Mouse (Mus musculus): ENCODE measurements around the gene Ppp1r11. TPM values are rescaled to one million over a fixed set of nuclear protein-coding genes. Genes with fewer than 3 reads are reported as not detected.

The Ppp1r11 gene
- polyA plus RNA-seq, 1 experiment from 2014 or later: 98.4 TPM

GRCm38 (mm10) chr17:36912031-36912430 lies 39.5 kb downstream of the Ppp1r11 start:
- no peak overlapping the region for H3K9ac ChIP-seq (ENCODE audit: low read length)
- H3K27me3 ChIP-seq (ENCODE audit: control insufficient read depth, insufficient read depth, low read length): peaks cover 9% of the 10 kb centered on the region; the same call in 1 of the 2 replicates
- no peaks in the 10 kb centered on the region for H3K9me3 ChIP-seq (ENCODE audit: control insufficient read depth, low read length)
- no peak for ATAC-seq (ENCODE audit: insufficient number of reproducible peaks, insufficient read depth, low FRiP score, low read depth)
- no peaks in the 10 kb centered on the region for H3K36me3 ChIP-seq (ENCODE audit: control insufficient read depth, insufficient read depth, low read length)
- 58% methylated on average over 2 of the region's 2 CpGs for WGBS
- H3K27ac ChIP-seq (replicated peaks in 1 of 2; ENCODE audit: control insufficient read depth in 1 of 2, insufficient read depth in 1 of 2, low read depth in 2 of 2, low read length in 2 of 2): no peak overlapping the region
- no peaks in the 10 kb centered on the region for H3K4me1 ChIP-seq (ENCODE audit: control insufficient read depth in 2 of 2, insufficient read depth in 2 of 2, low read length in 2 of 2)
- no peak overlapping the region for H3K4me2 ChIP-seq (ENCODE audit: low read length)
- H3K4me3 ChIP-seq (ENCODE audit: control insufficient read depth in 1 of 2, insufficient read depth in 1 of 2, low read depth in 1 of 2, low read length in 2 of 2): no peak overlapping the region

- H3K9me3 ChIP-seq (ENCODE audit: control insufficient read depth, low read length): no peaks in the 10 kb centered on the region
- no peak for ATAC-seq (ENCODE audit: insufficient number of reproducible peaks, insufficient read depth, low FRiP score, low read depth)
- no peak overlapping the region for H3K4me3 ChIP-seq (ENCODE audit: control insufficient read depth in 1 of 2, insufficient read depth in 1 of 2, low read depth in 1 of 2, low read length in 2 of 2)
- 33% methylated on average over 4 of the region's 4 CpGs for WGBS
- H3K27ac ChIP-seq (replicated peaks in 1 of 2; ENCODE audit: control insufficient read depth in 1 of 2, insufficient read depth in 1 of 2, low read depth in 2 of 2, low read length in 2 of 2): no peak overlapping the region
- H3K4me2 ChIP-seq (ENCODE audit: low read length): no peak overlapping the region
- no peaks in the 10 kb centered on the region for H3K36me3 ChIP-seq (ENCODE audit: control insufficient read depth, insufficient read depth, low read length)
- H3K9ac ChIP-seq (ENCODE audit: low read length): no peak overlapping the region
- no peaks in the 10 kb centered on the region for H3K4me1 ChIP-seq (ENCODE audit: control insufficient read depth in 2 of 2, insufficient read depth in 2 of 2, low read length in 2 of 2)
- H3K27me3 ChIP-seq (ENCODE audit: control insufficient read depth, insufficient read depth, low read length): peaks cover 9% of the 10 kb centered on the region; the same call in 1 of the 2 replicates
Observed at GRCm38 (mm10) chr17:36909802-36910201, 41.7 kb downstream of the Ppp1r11 start.

DNA sequence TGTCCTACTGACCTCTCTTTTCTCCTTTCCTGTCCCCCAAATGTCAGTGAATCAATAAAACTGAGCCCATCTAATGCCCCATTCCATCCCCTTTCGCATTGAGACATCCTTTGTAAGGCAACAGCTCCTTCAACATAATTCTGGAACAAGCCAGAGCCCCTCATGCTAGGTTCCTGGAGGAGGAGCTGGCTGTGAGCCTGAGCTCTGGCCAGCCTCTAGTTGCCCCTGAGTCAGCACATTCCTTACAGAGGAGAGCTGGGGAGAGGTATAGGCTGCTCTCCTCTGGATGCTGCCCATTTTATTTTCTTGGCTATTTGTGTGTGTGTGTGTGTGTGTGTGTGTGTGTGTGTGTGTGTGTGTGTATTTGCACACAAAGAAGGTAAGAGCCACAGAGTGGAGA lies 43.3 kb downstream of the Ppp1r11 start:
- no peak overlapping the region for H3K4me3 ChIP-seq (ENCODE audit: control insufficient read depth in 1 of 2, insufficient read depth in 1 of 2, low read depth in 1 of 2, low read length in 2 of 2)
- WGBS: 26% methylated on average over 1 of the region's 1 CpGs
- H3K27me3 ChIP-seq (ENCODE audit: control insufficient read depth, insufficient read depth, low read length): peaks cover 9% of the 10 kb centered on the region; the same call in 1 of the 2 replicates
- no peaks in the 10 kb centered on the region for H3K4me1 ChIP-seq (ENCODE audit: control insufficient read depth in 2 of 2, insufficient read depth in 2 of 2, low read length in 2 of 2)
- H3K36me3 ChIP-seq (ENCODE audit: control insufficient read depth, insufficient read depth, low read length): no peaks in the 10 kb centered on the region
- no peak overlapping the region for H3K9ac ChIP-seq (ENCODE audit: low read length)
- ATAC-seq (ENCODE audit: insufficient number of reproducible peaks, insufficient read depth, low FRiP score, low read depth): no peak
- H3K4me2 ChIP-seq (ENCODE audit: low read length): no peak overlapping the region
- no peaks in the 10 kb centered on the region for H3K9me3 ChIP-seq (ENCODE audit: control insufficient read depth, low read length)
- H3K27ac ChIP-seq (replicated peaks in 1 of 2; ENCODE audit: control insufficient read depth in 1 of 2, insufficient read depth in 1 of 2, low read depth in 2 of 2, low read length in 2 of 2): no peak overlapping the region

- H3K9ac ChIP-seq (ENCODE audit: low read length): no peak overlapping the region
- H3K36me3 ChIP-seq (ENCODE audit: control insufficient read depth, insufficient read depth, low read length): no peaks in the 10 kb centered on the region
- H3K4me1 ChIP-seq (ENCODE audit: control insufficient read depth in 2 of 2, insufficient read depth in 2 of 2, low read length in 2 of 2): no peaks in the 10 kb centered on the region
- no peak overlapping the region for H3K4me2 ChIP-seq (ENCODE audit: low read length)
- no peaks in the 10 kb centered on the region for H3K27me3 ChIP-seq (ENCODE audit: control insufficient read depth, insufficient read depth, low read length)
- no peak overlapping the region for H3K4me3 ChIP-seq (ENCODE audit: control insufficient read depth in 1 of 2, insufficient read depth in 1 of 2, low read depth in 1 of 2, low read length in 2 of 2)
- no peak overlapping the region for H3K27ac ChIP-seq (replicated peaks in 1 of 2; ENCODE audit: control insufficient read depth in 1 of 2, insufficient read depth in 1 of 2, low read depth in 2 of 2, low read length in 2 of 2)
- ATAC-seq (ENCODE audit: insufficient number of reproducible peaks, insufficient read depth, low FRiP score, low read depth): no peak
- WGBS: 62% methylated on average over 3 of the region's 3 CpGs
- H3K9me3 ChIP-seq (ENCODE audit: control insufficient read depth, low read length): no peaks in the 10 kb centered on the region
Observed at GRCm38 (mm10) chr17:36903651-36904050, 47.9 kb downstream of the Ppp1r11 start.

DNA sequence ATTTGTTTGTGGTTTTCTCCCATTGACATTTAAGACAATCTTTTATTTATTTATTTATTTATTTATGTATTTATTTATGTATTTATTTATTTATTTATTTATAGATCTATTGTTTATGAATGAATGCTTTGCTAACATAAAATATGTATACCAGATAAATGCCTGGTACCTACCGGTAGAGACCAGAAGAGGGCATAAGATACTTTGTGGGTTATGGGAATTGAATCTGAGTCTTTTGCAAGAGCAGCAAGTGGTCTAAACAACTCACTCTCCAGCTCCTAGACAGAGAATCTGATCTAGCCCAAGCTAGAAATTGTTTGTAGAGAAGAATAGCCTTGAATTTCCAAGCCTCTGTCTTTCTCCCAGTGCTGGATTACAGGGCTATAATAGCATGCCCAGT lies 50.9 kb downstream of the Ppp1r11 start:
- Histone ChIP-seq H3K27me3 (ENCODE audit: control insufficient read depth, insufficient read depth, low read length) (no peaks in the 10 kb centered on the region), H3K9me3 (ENCODE audit: control insufficient read depth, low read length) (no peaks in the 10 kb centered on the region), H3K4me3 (ENCODE audit: control insufficient read depth in 1 of 2, insufficient read depth in 1 of 2, low read depth in 1 of 2, low read length in 2 of 2) (no peak overlapping the region), H3K36me3 (ENCODE audit: control insufficient read depth, insufficient read depth, low read length) (no peaks in the 10 kb centered on the region), H3K4me1 (ENCODE audit: control insufficient read depth in 2 of 2, insufficient read depth in 2 of 2, low read length in 2 of 2) (no peaks in the 10 kb centered on the region), H3K9ac (ENCODE audit: low read length) (no peak overlapping the region), H3K4me2 (ENCODE audit: low read length) (no peak overlapping the region), H3K27ac (replicated peaks in 1 of 2; ENCODE audit: control insufficient read depth in 1 of 2, insufficient read depth in 1 of 2, low read depth in 2 of 2, low read length in 2 of 2) (no peak overlapping the region)
- 19% methylated on average over 1 of the region's 1 CpGs for WGBS
- no peak for ATAC-seq (ENCODE audit: insufficient number of reproducible peaks, insufficient read depth, low FRiP score, low read depth)

GRCm38 (mm10) chr17:36900001-36900400 lies 51.5 kb downstream of the Ppp1r11 start:
- Histone ChIP-seq H3K27ac (replicated peaks in 1 of 2; ENCODE audit: control insufficient read depth in 1 of 2, insufficient read depth in 1 of 2, low read depth in 2 of 2, low read length in 2 of 2) (no peak overlapping the region), H3K4me1 (ENCODE audit: control insufficient read depth in 2 of 2, insufficient read depth in 2 of 2, low read length in 2 of 2) (no peaks in the 10 kb centered on the region), H3K4me3 (ENCODE audit: control insufficient read depth in 1 of 2, insufficient read depth in 1 of 2, low read depth in 1 of 2, low read length in 2 of 2) (no peak overlapping the region), H3K27me3 (ENCODE audit: control insufficient read depth, insufficient read depth, low read length) (no peaks in the 10 kb centered on the region), H3K9me3 (ENCODE audit: control insufficient read depth, low read length) (no peaks in the 10 kb centered on the region), H3K9ac (ENCODE audit: low read length) (no peak overlapping the region), H3K36me3 (ENCODE audit: control insufficient read depth, insufficient read depth, low read length) (no peaks in the 10 kb centered on the region), H3K4me2 (ENCODE audit: low read length) (no peak overlapping the region)
- ATAC-seq (ENCODE audit: insufficient number of reproducible peaks, insufficient read depth, low FRiP score, low read depth): no peak
- 71% methylated on average over 5 of the region's 5 CpGs for WGBS

- no peak for ATAC-seq (ENCODE audit: insufficient number of reproducible peaks, insufficient read depth, low FRiP score, low read depth)
- H3K4me1 ChIP-seq (ENCODE audit: control insufficient read depth in 2 of 2, insufficient read depth in 2 of 2, low read length in 2 of 2): no peaks in the 10 kb centered on the region
- no peak overlapping the region for H3K9ac ChIP-seq (ENCODE audit: low read length)
- H3K27me3 ChIP-seq (ENCODE audit: control insufficient read depth, insufficient read depth, low read length): no peaks in the 10 kb centered on the region
- WGBS: 52% methylated on average over 4 of the region's 4 CpGs
- no peak overlapping the region for H3K4me3 ChIP-seq (ENCODE audit: control insufficient read depth in 1 of 2, insufficient read depth in 1 of 2, low read depth in 1 of 2, low read length in 2 of 2)
- H3K27ac ChIP-seq (replicated peaks in 1 of 2; ENCODE audit: control insufficient read depth in 1 of 2, insufficient read depth in 1 of 2, low read depth in 2 of 2, low read length in 2 of 2): no peak overlapping the region
- no peaks in the 10 kb centered on the region for H3K36me3 ChIP-seq (ENCODE audit: control insufficient read depth, insufficient read depth, low read length)
- H3K4me2 ChIP-seq (ENCODE audit: low read length): no peak overlapping the region
- no peaks in the 10 kb centered on the region for H3K9me3 ChIP-seq (ENCODE audit: control insufficient read depth, low read length)
Observed at GRCm38 (mm10) chr17:36899376-36899775, 52.2 kb downstream of the Ppp1r11 start.

Measured in heart, embryonic 14.5 days (tissue).